Mouse (Mus musculus) natural killer cell, adult 2 months (primary cell): Measurements from ENCODE around the gene Sergef.
A peak's percentile ranks its signal among the peaks of the same experiment; 100 is the strongest.

Source experiments
- DNase-seq, 2 experiments: peaks; one replicate each; pipeline ENCODE4 v3.0.0; 2022; ENCODE audit warnings: low spot score in 2 of 2

The Sergef gene

GRCm38 (mm10) chr7:46501458-46501857 is 138.1 kb downstream of the Sergef start:
- DNase-seq, result no peak

GRCm38 (mm10) chr7:46499561-46499960 is 140.0 kb downstream of the Sergef start:
- peak; percentile 4 to 10 for DNase-seq

GRCm38 (mm10) chr7:46492134-46492678 is 147.4 kb downstream of the Sergef start:
- no peak for DNase-seq

GRCm38 (mm10) chr7:46487354-46487753 is 152.3 kb downstream of the Sergef start:
- DNase-seq, result no peak

GRCm38 (mm10) chr7:46486761-46487160 is 152.8 kb downstream of the Sergef start:
- DNase-seq, result no peak

GRCm38 (mm10) chr7:46484223-46484622 is 155.4 kb downstream of the Sergef start:
- no peak for DNase-seq

- DNase-seq, result no peak
These were observed 156.6 kb downstream of the Sergef start for GRCm38 (mm10) chr7:46483050-46483449.

GRCm38 (mm10) chr7:46482099-46482531 is 157.5 kb downstream of the Sergef start:
- no peak for DNase-seq

GRCm38 (mm10) chr7:46479793-46480192 is 159.8 kb downstream of the Sergef start:
- no peak for DNase-seq

GRCm38 (mm10) chr7:46477456-46477855 is 162.2 kb downstream of the Sergef start:
- no peak for DNase-seq

- no peak for DNase-seq
These were observed 164.1 kb downstream of the Sergef start for GRCm38 (mm10) chr7:46475464-46475863.

GRCm38 (mm10) chr7:46473141-46473540 is 166.5 kb downstream of the Sergef start:
- no peak for DNase-seq

- DNase-seq, result no peak
These were observed 168.4 kb downstream of the Sergef start for GRCm38 (mm10) chr7:46471054-46471737.

GRCm38 (mm10) chr7:46469542-46469941 is 170.1 kb downstream of the Sergef start:
- DNase-seq, result no peak

GRCm38 (mm10) chr7:46466422-46466981 is 173.1 kb downstream of the Sergef start:
- no peak for DNase-seq

GRCm38 (mm10) chr7:46463136-46463535 is 176.5 kb downstream of the Sergef start:
- DNase-seq, result no peak

- DNase-seq, result no peak
These were observed 177.3 kb downstream of the Sergef start for GRCm38 (mm10) chr7:46462287-46462686.

- no peak for DNase-seq
These were observed 179.9 kb downstream of the Sergef start for GRCm38 (mm10) chr7:46459605-46460245.

GRCm38 (mm10) chr7:46459200-46459599 is 180.4 kb downstream of the Sergef start:
- no peak for DNase-seq

GRCm38 (mm10) chr7:46457889-46458288 is 181.7 kb downstream of the Sergef start:
- DNase-seq, result no peak

GRCm38 (mm10) chr7:46453930-46454679 is 185.5 kb downstream of the Sergef start:
- DNase-seq, result no peak
